Mouse (Mus musculus): Measurements from ENCODE around the gene Tmem126a.

- TF ChIP-seq TAL1 (IDR thresholded peaks at IDR 0.05; ENCODE audit: low read length) (no peak), GATA1 (IDR thresholded peaks at IDR 0.05; ENCODE audit: low read length) (no peak)
Measured at GRCm38 (mm10) chr7:90456845-90457468, at the start of gene Tmem126a.
